Mouse (Mus musculus) heart, adult 18-20 months (tissue): ENCODE results near the gene Fermt3. TPM values are rescaled to one million over a fixed set of nuclear protein-coding genes. Genes with fewer than 3 reads are reported as not detected.
A peak's percentile ranks its signal among the peaks of the same experiment; 100 is the strongest.
"Not testable (repeated sequence)": the region's sequence is repeated elsewhere in the genome, so short reads cannot be mapped to it uniquely, and the experiment has no call there.

Experiments
- DNase-seq, 2 experiments: peaks; one replicate each; pipeline ENCODE4 v3.0.0; 2021 to 2022; ENCODE audit warnings: mixed read lengths in 1 of 2
- total RNA-seq, 2 experiments: library from RNA; stranded (reverse); gene quantifications; 2 replicates each; pipeline ENCODE4 v1.2.3; 2021

Gene Fermt3
- total RNA-seq, 2 experiments from 2014 or later = 4.4 to 6.0 TPM

DNA sequence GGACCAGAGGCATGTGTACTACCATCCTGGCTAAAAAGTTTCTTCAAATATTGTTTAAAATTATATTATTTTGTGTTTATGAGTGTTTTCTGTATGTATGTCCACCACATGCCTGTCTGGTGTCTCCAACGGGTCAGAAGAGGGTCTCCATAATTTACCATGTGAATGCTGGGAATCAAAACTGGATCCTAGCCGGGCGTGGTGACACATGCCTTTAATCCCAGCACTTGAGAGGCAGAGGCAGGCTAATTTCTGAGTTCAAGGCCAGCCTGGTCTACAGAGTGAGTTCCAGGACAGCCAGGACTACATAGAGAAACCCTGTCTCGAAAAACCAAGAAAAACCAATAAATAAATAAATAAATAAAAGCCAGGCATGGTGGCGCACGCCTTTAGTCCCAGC is 28.1 kb downstream of the Fermt3 start:
- DNase-seq = not testable (repeated sequence)

DNA sequence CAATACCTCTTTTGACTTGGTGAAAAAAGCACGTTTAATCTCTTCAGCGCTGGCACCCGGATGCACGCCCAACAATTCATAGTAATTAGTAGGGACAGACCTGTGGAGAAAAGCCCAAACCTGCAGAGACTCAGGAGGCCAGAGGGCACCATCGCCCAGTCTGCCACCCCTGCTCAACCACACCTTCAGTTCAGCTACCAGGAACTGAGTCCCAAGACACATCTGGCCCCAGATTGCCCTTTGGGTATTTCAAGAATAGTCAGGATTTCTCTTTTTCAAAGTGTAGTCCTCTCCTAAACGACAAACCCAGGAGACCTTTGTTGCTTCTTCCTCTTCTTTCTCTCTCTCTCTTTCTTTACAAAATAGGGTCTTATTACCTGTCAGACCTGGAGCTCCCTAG is 28.6 kb downstream of the Fermt3 start:
- DNase-seq = no peak

DNA sequence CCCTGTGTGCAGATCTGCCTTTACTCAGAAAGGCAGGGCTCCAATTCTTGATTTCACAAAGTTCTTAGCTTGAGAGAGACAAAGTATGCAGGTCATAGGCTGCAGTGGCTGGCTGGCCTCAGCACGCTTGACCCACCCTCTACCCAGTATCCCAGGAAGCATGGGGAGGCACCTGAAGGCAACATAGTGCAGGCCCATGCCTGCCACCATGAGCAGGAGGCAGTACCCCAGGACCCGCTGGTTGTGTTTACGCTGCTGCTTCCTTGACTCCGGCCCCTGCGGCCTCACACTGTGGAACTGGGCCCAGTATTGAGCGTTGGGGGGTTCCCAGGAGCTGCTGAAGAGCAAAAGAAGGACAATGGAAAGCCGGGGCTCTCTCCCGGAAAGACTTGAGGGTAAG is 30.0 kb downstream of the Fermt3 start:
- no peak for DNase-seq

DNA sequence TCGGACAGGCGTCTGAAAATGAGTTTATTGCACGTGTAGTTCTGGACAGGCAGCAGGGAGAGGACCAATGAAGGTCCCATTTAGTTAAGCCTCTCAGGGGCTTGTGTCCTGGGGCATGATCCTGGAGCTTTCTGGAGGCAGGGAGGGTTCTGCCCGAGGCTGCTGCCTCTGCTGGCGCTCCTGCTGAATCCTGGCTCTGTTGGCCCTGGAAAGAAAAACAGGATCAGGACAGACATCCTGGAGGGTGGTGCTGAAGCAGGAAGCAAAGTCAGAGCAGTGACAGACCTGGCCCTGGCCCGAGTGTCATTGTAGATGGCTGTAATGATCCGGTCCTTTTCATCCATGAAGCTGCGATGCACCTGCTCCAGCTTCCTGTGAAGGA is 31.4 kb downstream of the Fermt3 start:
- no peak for DNase-seq

DNA sequence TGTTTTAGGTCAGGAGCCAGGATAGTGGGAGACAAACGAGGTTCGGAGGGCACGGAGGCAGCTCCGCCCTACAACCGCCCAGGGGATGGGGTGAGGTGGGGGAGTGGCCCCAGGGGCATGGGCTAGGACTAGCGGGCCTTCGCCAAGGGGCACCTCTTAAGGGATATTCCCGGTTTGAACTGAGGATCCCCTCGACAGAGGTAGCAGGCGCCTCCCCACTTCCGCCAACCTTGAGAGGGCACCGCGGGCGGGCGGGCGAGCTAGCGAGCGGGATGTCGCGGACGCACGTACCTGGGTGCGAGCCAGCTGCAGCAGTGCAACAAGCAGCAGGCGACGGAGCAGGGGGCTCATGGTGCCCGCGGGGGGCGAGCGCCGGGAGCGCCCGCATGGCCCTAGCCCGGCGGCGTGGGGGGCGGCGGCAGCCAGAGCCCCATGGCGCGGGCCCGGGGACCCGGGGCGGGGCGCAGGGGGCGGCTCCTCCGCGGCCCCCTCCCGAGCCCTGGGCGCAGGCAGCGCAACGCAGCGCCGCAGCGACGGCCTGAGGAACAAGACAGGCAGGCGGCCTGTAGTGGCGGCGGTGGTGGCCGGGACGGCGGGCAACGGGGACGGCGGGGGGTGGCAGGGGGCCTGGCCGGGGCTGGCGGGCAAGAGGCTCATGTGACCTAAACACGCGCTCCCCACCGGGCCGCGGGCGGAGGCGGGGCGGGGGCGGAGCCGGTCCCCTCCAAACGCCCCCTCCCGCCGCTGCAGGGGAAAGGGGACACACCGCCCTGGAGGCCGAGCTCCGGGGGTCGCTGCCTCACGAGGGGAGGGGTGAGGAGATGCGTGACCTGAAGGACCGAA is 32.0 kb downstream of the Fermt3 start, which contains the start of gene Vegfb:
TSS of gene Vegfb (minus strand) at position 591 of the 843 bp plus-strand sequence.
- peak; percentile 81 for DNase-seq

DNA sequence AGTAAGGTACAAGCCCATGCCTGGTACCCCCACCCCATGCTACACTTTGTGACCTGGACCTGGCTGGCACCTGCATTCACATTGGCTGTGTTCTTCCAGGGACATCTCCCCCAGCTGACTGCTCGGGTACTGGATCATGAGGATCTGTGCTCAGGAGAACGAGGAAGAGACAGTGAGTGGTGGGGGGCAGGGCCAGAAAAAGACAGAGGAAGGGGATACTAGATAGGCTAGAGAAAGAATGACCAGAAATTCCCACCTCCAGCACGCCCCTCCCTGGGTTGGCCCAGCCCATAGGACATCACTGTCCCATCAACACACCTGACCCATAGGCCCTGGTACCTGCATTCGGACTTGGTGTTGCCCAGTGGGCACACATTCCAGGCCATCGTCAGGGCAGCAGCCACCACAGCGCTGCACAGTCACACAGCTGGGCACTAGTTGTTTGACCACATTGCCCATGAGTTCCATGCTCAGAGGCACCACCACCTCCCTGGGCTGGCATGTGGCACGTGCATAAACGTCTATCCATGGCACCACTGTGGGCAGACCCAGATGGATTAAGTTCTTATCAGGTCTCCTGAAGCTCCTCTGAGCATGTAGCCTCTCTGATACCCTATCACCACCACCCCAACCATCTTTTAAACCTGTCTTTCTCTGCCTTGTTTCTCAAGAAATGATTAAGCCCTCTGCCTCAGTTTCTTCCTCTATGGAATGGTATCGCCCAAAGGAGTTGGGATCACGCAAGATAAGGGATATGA is 33.1 kb downstream of the Fermt3 start:
- DNase-seq = no peak

DNA sequence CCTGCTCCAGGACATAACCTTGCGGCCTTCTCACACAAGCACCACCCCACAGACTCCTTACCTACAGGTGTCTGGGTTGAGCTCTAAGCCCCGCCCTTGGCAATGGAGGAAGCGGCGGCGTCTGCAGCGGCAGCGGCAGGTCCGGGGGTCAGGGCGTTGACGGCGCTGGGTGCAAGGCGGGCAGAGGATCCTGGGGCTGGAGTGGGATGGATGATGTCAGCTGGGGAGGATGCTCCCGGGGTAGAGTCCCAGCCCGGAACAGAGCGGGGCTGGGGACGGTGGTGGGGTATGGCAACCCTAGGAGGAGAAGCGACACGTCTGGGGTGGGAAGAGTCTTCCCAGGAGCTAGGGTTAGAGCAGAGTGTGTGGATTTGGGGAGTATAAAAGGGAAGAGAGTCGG is 34.0 kb downstream of the Fermt3 start:
- no peak for DNase-seq

DNA sequence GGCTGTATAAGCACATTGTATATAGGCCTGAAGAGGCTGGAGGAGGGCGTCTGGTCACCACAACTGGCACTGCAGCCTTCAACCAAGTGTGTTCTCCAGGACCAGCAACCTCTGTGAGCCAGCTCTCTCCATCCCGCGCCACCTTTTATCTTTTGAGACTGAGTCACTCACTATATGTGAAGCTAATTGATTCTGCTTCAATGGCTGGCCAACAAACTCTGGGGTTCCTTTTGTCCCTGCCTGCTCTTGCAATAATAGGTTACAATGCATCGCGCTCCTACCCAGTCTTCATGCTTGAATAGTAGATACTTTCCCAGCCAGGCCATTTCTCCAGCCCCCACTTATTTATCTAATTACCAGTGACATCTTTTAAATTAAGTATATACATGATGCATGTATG is 35.6 kb downstream of the Fermt3 start:
- no peak for DNase-seq

DNA sequence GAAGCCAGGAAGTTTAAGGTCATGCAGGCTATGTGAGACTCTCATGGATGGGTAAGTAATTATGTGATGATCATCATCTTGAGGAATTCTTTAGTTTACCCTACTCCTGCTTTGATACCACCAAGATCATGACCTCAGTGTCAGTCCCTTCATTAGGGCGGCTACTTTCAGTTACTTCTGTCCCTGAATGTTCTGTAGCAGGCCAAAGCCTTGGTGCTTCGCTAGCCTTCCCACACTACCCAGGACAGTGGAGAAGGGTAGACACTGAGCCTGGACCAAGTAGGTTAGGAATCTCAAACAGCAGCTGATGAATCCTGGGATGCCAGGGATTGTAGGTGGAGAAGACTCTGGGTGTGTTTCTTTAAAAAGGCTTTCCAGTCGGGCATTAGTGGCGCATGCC is 37.8 kb downstream of the Fermt3 start:
- no peak for DNase-seq

DNA sequence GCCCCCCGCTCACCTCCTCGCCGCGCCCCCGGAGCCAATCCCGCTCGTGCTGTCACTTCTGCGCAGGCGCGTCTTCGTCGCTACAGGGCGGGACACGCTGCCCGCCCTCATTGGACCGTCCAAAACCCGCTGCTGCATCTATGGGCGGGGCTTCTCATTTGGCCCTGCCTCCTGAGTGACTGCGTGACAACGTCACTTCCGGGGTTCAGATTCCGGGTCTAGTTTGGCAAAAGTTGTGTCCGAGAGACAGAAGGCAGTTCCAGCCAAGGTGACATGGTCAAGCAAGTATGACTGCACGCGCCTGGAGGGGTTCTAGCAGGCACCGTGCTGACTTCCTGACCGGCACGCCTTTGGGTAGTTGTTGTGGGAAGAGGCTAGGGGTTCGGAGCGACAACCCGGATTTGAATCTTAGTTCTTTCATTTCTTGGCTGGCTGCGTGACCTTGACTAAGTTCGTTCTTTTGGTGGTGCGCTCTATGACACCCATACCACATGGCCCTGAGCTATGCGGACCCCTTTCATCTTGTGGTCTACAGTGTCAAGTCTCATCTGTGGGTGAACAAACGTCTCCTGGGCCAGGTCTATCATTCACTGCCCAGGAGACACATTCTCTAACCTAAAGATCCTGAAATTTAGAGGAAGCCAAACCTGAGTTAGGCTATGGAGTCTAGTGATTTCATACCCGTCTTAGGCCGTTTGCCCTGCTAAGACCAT is 38.7 kb downstream of the Fermt3 start, which contains the start of gene Fkbp2:
TSS of gene Fkbp2 (minus strand) at position 121 of the 713 bp plus-strand sequence.
- peak; percentile 99 for DNase-seq

DNA sequence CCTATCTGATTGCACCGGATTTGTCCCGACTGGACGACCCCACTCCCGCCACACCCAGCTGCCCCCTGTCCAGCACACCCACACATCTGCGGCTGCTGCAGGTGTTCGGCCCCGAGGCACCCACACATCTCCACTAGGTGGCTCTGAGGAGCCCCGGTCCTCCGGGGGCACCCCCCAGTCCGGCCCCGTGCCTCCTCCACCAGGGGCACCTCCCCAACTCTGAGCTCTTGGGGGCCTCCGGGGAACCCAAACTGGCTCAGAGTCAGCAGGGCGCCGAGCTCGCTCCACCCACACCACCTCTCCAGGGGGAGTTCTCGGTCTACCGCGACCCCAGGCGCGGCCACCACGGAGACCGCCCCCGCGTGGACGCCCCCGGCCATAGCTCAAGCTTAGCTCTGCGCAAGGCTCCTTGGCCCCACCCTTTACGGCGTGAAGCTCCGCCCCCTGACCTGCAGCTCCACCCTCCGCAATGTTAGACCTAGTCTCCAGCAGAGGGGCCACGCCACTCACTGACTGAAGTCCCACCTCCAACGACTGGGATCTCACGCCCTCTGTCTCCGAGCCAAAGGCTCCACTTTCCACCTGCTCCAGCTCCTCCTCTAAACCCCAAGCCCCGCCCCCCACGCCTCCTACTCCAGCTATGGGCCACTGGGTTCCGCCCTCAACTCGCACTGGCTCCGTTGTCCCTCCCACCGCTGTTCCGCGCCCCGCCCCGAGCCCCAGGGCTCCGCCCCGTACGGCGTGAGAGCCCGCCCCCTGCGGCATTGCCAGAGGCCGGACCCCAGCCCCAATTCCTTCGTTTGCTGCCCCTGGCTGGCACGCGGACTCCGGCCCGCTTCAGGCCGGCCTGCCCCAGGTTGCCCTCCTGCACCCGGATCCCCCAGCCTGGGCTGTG is 39.5 kb downstream of the Fermt3 start:
- peak; percentile 100 for DNase-seq

DNA sequence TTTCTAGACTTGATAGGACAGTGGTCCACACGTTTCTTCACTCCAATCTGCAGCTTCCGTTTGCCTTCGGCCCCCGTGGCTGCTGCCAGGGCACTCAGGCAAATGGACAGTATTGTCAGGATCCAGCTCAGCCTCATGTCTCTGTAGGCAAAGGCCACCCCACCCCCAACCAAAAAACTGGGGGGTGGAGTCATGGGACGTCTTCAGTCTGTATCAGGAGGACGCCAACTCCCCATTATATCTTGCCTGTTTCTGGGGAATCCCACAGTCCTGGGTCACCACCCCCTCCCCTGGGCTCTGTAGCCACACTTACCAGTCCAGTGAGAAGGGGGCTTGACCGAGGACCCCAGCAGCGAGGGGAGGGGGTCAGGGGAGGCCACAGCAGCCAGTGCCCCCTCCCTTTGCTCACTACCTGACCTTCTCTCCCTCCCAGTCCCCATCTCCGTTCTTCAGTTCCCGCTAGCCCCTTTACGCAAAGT is 40.2 kb downstream of the Fermt3 start:
- peak in 1 of 2 experiments; percentile 53 for DNase-seq

DNA sequence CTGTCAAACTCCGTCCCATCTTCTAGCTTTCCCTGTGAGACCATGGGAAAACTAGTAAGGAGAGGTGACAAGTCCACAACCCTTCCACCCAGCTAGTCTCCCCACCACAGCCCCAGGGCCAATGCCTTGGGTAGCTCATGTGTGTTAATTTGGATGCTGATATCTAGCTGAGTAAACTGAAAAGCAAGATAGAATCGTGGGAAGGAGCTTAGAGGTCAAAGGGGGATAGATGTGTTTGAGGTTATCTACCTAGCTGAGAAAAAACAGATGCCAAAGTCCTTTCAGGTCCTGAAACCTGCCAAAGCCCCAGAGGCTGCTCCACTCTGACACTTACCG is 40.7 kb downstream of the Fermt3 start:
- no peak for DNase-seq

DNA sequence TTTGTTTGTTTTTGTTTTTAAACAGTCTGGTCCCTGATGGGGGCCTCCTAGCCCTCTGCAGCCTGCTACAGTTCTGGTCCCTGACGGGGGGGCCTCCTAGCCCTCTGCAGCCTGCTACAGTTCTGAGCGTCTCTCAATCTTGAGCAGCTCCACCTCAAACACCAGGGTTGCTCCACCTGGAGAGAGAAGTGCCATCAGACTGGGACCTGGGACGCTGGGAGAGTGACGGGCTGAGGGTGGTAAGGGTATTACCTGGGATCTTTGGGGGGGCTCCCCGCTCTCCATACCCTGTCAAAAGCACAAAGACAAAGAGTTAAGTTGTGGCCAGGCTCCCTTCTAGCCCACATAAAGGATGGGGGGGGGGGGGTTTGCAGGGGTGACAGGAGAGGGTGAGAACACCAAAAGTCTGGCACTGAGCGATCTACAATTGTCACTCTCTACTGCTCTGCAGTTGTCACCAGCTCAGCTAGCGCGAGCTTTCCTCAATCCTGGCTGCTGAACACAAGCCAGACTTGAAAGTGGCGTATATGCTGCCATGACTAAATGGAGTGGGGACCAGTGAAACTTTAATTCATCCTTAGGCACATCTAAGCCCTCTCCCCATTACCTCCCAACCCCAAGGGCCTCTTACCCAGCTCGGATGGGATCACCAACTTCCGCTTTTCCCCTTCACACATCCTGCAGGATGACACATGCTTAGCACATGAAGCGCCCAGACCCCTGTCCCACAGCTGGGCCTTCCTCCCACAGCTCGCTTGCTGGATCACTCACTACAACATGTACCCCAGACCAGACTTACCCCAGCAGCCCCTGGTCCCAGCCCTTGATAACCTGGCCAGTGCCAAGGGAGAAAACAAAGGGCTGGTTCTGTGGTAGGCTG is 41.3 kb downstream of the Fermt3 start:
- DNase-seq = no peak

DNA sequence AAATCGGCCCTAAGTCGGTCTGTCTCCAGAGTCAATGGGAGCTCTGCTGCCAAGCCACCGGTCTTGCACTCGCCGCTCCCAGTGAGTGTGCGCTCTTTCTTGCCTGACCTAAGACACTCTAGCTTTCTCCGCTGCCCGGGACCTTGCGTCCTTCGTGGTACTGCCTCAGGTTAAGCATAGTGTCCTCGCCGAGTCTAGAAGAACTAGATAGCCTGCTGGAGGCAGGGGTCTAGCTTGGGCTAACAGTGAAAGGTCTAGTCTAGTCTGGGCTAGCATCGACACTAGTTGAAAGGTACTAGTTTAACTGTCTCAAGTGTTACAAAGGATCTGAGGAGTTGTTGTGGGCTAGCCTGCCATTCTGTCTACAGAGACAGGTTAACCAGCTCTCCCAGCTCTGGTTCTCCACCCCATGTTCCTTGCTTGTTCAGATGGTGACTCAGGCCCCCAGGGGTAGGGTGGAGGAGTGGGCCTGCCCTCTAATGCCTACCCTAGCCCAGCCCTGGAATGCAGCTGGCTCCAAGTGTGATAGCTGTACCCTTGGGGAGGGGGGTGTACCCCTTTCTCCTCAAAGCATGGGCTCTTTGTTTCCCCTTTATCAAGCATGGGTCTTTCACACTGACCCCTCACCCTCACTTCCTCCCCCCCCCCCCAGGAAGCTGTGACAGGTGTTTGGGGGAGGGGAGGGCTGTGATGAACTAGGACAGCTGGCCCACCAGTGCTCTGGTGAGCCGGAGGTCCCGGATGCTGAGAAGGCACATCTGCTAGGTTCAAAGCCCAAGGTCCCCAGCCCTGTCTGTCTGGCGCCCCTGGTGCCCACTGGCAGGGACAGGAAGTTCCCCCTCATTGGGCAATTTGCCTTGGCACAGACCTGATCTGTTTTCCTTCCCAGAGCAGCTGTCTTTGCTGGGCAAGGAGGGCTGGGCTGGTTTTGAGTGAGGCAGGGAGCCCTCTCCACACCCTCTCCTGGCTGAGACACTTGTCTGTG is 43.4 kb downstream of the Fermt3 start, which contains the start of gene Plcb3:
TSS of gene Plcb3 (minus strand) at position 934 of the 985 bp plus-strand sequence.
- peak; percentile 69 to 80 for DNase-seq

DNA sequence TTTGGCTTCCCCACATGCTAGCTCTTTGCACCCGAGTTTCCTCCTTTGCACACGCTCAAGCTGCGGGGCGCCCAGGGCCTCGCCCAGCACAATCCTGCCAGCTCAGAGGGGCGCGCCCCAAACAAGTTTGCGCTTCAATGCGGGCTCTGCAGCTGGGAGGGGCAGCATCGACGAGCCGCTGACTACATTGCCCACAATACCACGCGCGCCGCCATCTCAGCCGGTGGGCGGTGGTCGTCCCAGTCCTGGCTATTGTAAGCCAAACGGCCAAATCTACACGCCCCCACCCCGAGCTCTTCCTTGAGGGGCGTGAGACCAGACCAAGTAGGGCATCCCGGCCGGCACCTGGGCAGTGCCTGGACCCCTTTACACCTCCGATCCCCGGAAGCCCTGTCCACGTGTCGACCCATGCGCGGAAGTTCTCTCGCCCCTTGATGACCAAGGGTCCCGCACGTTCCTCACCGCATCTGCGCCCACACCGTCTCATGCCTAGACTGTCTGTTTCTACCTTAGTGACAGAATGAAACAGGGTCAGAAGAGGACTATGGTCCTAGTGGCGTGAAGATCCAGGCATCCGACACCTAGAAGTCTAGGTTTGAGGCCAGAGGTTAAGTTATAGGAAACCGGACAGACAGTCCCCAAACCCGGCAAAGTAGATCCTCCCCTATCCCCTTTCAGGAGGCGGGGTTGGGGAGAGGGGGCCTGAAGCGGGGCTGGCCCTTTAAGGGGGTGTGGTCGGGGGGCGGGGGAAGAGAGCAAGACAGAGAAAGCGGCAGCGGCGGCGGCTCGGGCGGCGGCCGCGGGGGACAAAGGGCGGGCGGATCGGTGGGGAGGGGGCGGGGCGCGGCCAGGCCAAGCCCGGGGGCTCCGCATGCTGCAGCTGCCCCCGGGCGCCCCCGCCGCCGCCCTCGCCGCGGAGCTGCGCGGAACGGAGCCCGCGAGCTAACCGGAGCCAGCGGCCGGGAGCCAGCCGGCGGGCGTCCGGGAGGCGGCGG is 44.8 kb downstream of the Fermt3 start, which contains the start of gene Ppp1r14b:
TSS of gene Ppp1r14b (plus strand) at position 758 of the 995 bp plus-strand sequence.
- peak; percentile 86 to 89 for DNase-seq

DNA sequence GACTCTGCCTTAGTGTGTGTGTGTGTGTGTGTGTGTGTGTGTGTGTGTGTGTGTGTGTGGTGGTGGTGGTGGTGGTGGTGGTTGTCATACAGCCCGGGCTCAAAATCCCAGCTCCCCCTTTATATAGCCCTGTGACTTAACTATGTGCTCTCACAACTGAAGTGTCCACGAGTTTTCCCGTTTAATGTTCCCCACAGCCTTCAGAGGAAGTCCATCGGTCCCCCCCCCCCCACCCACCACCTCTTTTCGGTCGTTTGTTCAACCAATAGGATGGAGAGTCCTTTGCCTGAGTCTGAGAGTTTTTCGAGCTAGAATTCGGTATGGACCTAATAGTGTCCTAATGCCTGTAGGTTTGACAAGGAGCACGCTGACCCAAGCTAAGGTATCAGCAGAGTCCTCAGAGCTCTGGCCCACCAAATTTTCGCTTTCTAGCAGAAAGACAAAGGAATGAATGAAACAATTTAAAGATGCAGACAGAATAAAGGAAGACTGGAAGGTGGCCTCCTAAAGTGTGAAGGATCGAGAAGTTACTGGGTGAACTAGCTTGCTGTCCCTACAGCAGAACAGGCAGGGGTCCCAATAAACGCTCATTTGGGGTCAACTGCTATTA is 45.6 kb downstream of the Fermt3 start:
- no peak for DNase-seq
